Mouse (Mus musculus) bone marrow macrophage, adult 2 months (primary cell): ENCODE data around the gene Gpr183.

Experiments used
- CTCF ChIP-seq: IDR thresholded peaks from 2 replicates; pipeline ENCODE4 v1.5.1; 2012; ENCODE audit warnings: low read depth, mild to moderate bottlenecking, low read length, moderate library complexity
- POLR2A ChIP-seq: IDR thresholded peaks from 2 replicates; pipeline ENCODE4 v1.6.1; 2012; ENCODE audit warnings: mild to moderate bottlenecking, low read depth, low read length, borderline replicate concordance

DNA sequence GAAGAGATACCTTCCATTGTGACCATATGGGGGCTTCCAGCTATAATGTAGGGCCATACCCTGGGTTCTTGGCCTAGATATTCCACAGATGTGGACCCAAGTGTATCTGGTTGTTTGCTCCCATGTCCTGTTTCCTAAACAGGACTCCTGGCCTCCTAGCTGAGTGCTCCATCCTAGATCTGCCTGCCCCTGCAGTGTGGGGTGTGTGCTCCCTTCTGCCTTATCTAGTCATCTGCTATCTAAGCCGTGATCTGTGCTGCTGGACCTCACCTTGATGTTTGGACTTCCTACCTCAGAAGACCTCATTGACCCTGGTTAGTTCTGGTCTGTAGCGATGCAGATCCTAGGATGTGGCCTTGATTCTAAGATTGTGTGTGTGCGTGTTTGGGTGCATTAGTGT is 24.9 kb upstream of the Gpr183 start:
- TF ChIP-seq CTCF (no peak), POLR2A (no peak)
